ENCODE assay signal across 14 mouse cellular contexts in genomic region chr16:94449151-94449550, GRCm38 (mm10).
A peak's percentile ranks its signal among the peaks of the same experiment; 100 is the strongest.
DNase-seq lines count a peak whose midpoint lies in the region; ATAC-seq and TF ChIP-seq lines count a peak whose summit lies in the region.
"Had no signal": no experiment of that assay in that cellular context is flagged by ENCODE, and none has a peak within 500 bp of the region (broad histone marks: within the 10 kb centered on the region; RNA-seq: fewer than 3 reads in every experiment).

No protein-coding gene starts in this region.

- ATAC-seq in liver, embryonic 14.5 days (ENCODE audit: insufficient read depth) = no peak

- TF ChIP-seq POLR2A in ES-Bruce4 (IDR thresholded peaks at IDR 0.05; ENCODE audit: insufficient read depth, low read length) = no peak

- WGBS in liver, embryonic 14.5 days (ENCODE audit: insufficient replicate concordance) = 70% methylated on average over 8 of the region's 8 CpGs

- H3K4me3 ChIP-seq in liver, embryonic 14.5 days (ENCODE audit: insufficient read depth in 1 of 2, low read depth in 2 of 2, low read length in 2 of 2) = no peak overlapping the region
- H3K4me3 ChIP-seq in ES-Bruce4 (ENCODE audit: low read depth, low read length) = no peak overlapping the region
- H3K4me3 ChIP-seq in brown adipose tissue, adult 24 weeks (ENCODE audit: insufficient read depth, low read depth, low read length) = no peak overlapping the region
- H3K4me3 ChIP-seq: forebrain, embryonic 10.5 days; limb, embryonic 13.5 days had no signal

- no peak for DNase-seq in liver, embryonic 14.5 days (ENCODE audit: low read depth in 3 of 3, low spot score in 3 of 3)
- no peak for DNase-seq in liver
- peak; percentile 14 for DNase-seq in retina, postnatal 1 day
- DNase-seq in natural killer cell, adult 2 months (ENCODE audit: low spot score in 2 of 2) = no peak
- no peak for DNase-seq in c-Kit-positive CD71-positive TER-119-positive erythroid progenitor cells, embryonic 14.5 days (ENCODE audit: low spot score)
- no peak for DNase-seq in adrenal gland, postnatal 14 days
- DNase-seq: gastrocnemius, postnatal 25 days; kidney, postnatal 14 days; right cerebral cortex, postnatal 4 days had no signal

- H3K9ac ChIP-seq in liver, embryonic 14.5 days (replicated peaks) = no peak overlapping the region
- no peak overlapping the region for H3K9ac ChIP-seq in ES-Bruce4 (ENCODE audit: low read depth, poor library complexity, severe bottlenecking)
- H3K9ac ChIP-seq: limb, embryonic 13.5 days had no signal

- peaks cover 3% of the 10 kb centered on the region; the same call in 1 of the 2 replicates for H3K36me3 ChIP-seq in liver, embryonic 14.5 days (replicated peaks; ENCODE audit: control insufficient read depth, insufficient read depth, low read depth)
- peaks cover 21% of the 10 kb centered on the region for H3K36me3 ChIP-seq in ES-Bruce4 (ENCODE audit: control insufficient read depth, insufficient read depth, low read length, poor library complexity, severe bottlenecking)

- no peak overlapping the region for H3K27ac ChIP-seq in liver, embryonic 14.5 days
- no peak overlapping the region for H3K27ac ChIP-seq in ES-Bruce4 (ENCODE audit: insufficient read depth, low read length)
- H3K27ac ChIP-seq in brown adipose tissue, adult 24 weeks (replicated peaks; ENCODE audit: low read depth, low read length) = peak overlapping the region; percentile 67
- H3K27ac ChIP-seq: forebrain, embryonic 10.5 days; limb, embryonic 13.5 days had no signal

- H3K4me1 ChIP-seq in liver, embryonic 14.5 days (replicated peaks; ENCODE audit: control insufficient read depth in 2 of 2, insufficient read depth in 2 of 2, low read length in 1 of 2) = no peaks in the 10 kb centered on the region; a peak in 2 of 4 replicates
- no peaks in the 10 kb centered on the region for H3K4me1 ChIP-seq in ES-Bruce4 (ENCODE audit: control insufficient read depth, insufficient read depth, low read length)
- no peaks in the 10 kb centered on the region for H3K4me1 ChIP-seq in brown adipose tissue, adult 24 weeks (ENCODE audit: control insufficient read depth, insufficient read depth, insufficient read length, low read length)
- H3K4me1 ChIP-seq: forebrain, embryonic 10.5 days; limb, embryonic 13.5 days had no signal

- no peaks in the 10 kb centered on the region for H3K27me3 ChIP-seq in liver, embryonic 14.5 days (ENCODE audit: control insufficient read depth, insufficient read depth, low read length)
- H3K27me3 ChIP-seq in ES-Bruce4 (ENCODE audit: control insufficient read depth, insufficient read depth, low read length, poor library complexity, severe bottlenecking) = no peaks in the 10 kb centered on the region
- H3K27me3 ChIP-seq: limb, embryonic 13.5 days had no signal

- no peaks in the 10 kb centered on the region for H3K9me3 ChIP-seq in liver, embryonic 14.5 days (ENCODE audit: control insufficient read depth, low read length)
- H3K9me3 ChIP-seq in ES-Bruce4 (replicated peaks; ENCODE audit: control insufficient read depth, insufficient read depth, low read length, poor library complexity, severe bottlenecking) = no peaks in the 10 kb centered on the region
- H3K9me3 ChIP-seq: forebrain, embryonic 10.5 days; limb, embryonic 13.5 days had no signal

- TF ChIP-seq CTCF in liver, embryonic 14.5 days (IDR thresholded peaks at IDR 0.05; ENCODE audit: low read depth) = peak; percentile 32
- TF ChIP-seq CTCF in ES-Bruce4 (IDR thresholded peaks at IDR 0.05; ENCODE audit: low read depth, low read length) = peak; percentile 49

- no peak overlapping the region for H3K4me2 ChIP-seq in liver, embryonic 14.5 days (ENCODE audit: low read depth)
- H3K4me2 ChIP-seq: limb, embryonic 13.5 days; midbrain, embryonic 11.5 days had no signal

- no peak for TF ChIP-seq EP300 in liver, embryonic 14.5 days (IDR thresholded peaks at IDR 0.05; ENCODE audit: low read depth)
- TF ChIP-seq EP300 in ES-Bruce4 (IDR thresholded peaks at IDR 0.05; ENCODE audit: insufficient read depth, low read depth, low read length) = no peak
